10 mouse cellular contexts compared by ENCODE assay signal in genomic region chr14:24650195-24650901, GRCm38 (mm10).
DNase-seq lines count a peak whose midpoint lies in the region; ATAC-seq and TF ChIP-seq lines count a peak whose summit lies in the region.
"Had no signal": no experiment of that assay in that cellular context is flagged by ENCODE, and none has a peak within 500 bp of the region (broad histone marks: within the 10 kb centered on the region; RNA-seq: fewer than 3 reads in every experiment).

No protein-coding gene starts in this region.

- no peaks in the 10 kb centered on the region for H3K27me3 ChIP-seq in CH12.LX (replicated peaks)
- H3K27me3 ChIP-seq in forebrain, embryonic 14.5 days (replicated peaks; ENCODE audit: control insufficient read depth, insufficient read depth, low read length): no peaks in the 10 kb centered on the region
- no peaks in the 10 kb centered on the region for H3K27me3 ChIP-seq in midbrain, embryonic 12.5 days
- no peaks in the 10 kb centered on the region for H3K27me3 ChIP-seq in kidney, embryonic 15.5 days

- no peak for DNase-seq in CH12.LX (ENCODE audit: extremely low read depth)
- peak; percentile 50 for DNase-seq in cerebellum, adult 11-12 months
- peak; percentile 69 for DNase-seq in forebrain, embryonic 14.5 days (ENCODE audit: low spot score)
- DNase-seq in c-Kit-positive CD71-positive TER-119-positive erythroid progenitor cells, embryonic 14.5 days (ENCODE audit: low spot score): no peak
- no peak for DNase-seq in spleen, postnatal 14 days (ENCODE audit: low spot score in 2 of 2)
- no peak for DNase-seq in right cerebral cortex, postnatal 25 days
- DNase-seq: lung, postnatal 10 days; thymus, postnatal 36 days had no signal

- WGBS in forebrain, embryonic 14.5 days: 31% methylated on average over 7 of the region's 7 CpGs
- 68% methylated on average over 7 of the region's 7 CpGs for WGBS in midbrain, embryonic 12.5 days
- 76% methylated on average over 7 of the region's 7 CpGs for WGBS in kidney, embryonic 15.5 days

- dilution Hi-C loops in CH12.LX (cut with MboI; ENCODE audit: extremely low pct_ligation_motif_present, extremely low pct_unique_long_range_greater_than_20kb, low sequenced_read_pairs): no loop called here

- no peak for TF ChIP-seq POLR2A in CH12.LX (IDR thresholded peaks at IDR 0.05; ENCODE audit: low read depth, low read length)

- H3K27ac ChIP-seq in CH12.LX (ENCODE audit: insufficient read depth, low read depth): no peak overlapping the region
- peak overlapping the region; percentile 81 for H3K27ac ChIP-seq in forebrain, embryonic 14.5 days (ENCODE audit: low read depth, low read length)
- H3K27ac ChIP-seq in midbrain, embryonic 12.5 days (replicated peaks): peak overlapping the region; percentile 74
- H3K27ac ChIP-seq in kidney, embryonic 15.5 days: no peak overlapping the region

- H3K36me3 ChIP-seq in CH12.LX (replicated peaks in 1 of 2; ENCODE audit: control insufficient read depth in 1 of 2, insufficient read depth in 1 of 2, low read length in 1 of 2): no peaks in the 10 kb centered on the region
- H3K36me3 ChIP-seq in forebrain, embryonic 14.5 days (ENCODE audit: control insufficient read depth, insufficient read depth, low read length): no peaks in the 10 kb centered on the region
- no peaks in the 10 kb centered on the region for H3K36me3 ChIP-seq in midbrain, embryonic 12.5 days
- no peaks in the 10 kb centered on the region for H3K36me3 ChIP-seq in kidney, embryonic 15.5 days

- ATAC-seq in forebrain, embryonic 14.5 days: peak; percentile 51
- peak; percentile 47; the same call in 1 of the 2 replicates for ATAC-seq in midbrain, embryonic 12.5 days (ENCODE audit: low FRiP score, low read depth)
- no peak for ATAC-seq in kidney, embryonic 15.5 days (replicated peaks; ENCODE audit: low FRiP score)

- TF ChIP-seq RAD21 in CH12.LX (IDR thresholded peaks at IDR 0.05; ENCODE audit: low read depth, low read length): peak; percentile 14

- no peaks in the 10 kb centered on the region for H3K9me3 ChIP-seq in CH12.LX (replicated peaks; ENCODE audit: low read length)
- no peaks in the 10 kb centered on the region for H3K9me3 ChIP-seq in forebrain, embryonic 14.5 days (replicated peaks; ENCODE audit: control insufficient read depth, low read length)
- no peaks in the 10 kb centered on the region for H3K9me3 ChIP-seq in midbrain, embryonic 12.5 days
- no peaks in the 10 kb centered on the region for H3K9me3 ChIP-seq in kidney, embryonic 15.5 days (replicated peaks)

- no peaks in the 10 kb centered on the region for H3K79me2 ChIP-seq in CH12.LX (replicated peaks; ENCODE audit: control insufficient read depth, extremely low read depth, insufficient read depth, poor library complexity, severe bottlenecking)

- in situ Hi-C loops in CH12.LX (cut with MboI; ENCODE audit: low pct_ligation_motif_present, low pct_unique_long_range_greater_than_20kb, low sequenced_read_pairs): no loop called here

- TF ChIP-seq EP300 in CH12.LX (IDR thresholded peaks at IDR 0.05; ENCODE audit: low read length): no peak

- no peak overlapping the region for H3K9ac ChIP-seq in CH12.LX (ENCODE audit: insufficient read depth, low read depth)
- peak overlapping the region; percentile 23; the same call in 1 of the 2 replicates for H3K9ac ChIP-seq in forebrain, embryonic 14.5 days (ENCODE audit: low read length)
- no peak overlapping the region for H3K9ac ChIP-seq in midbrain, embryonic 12.5 days (replicated peaks)
- no peak overlapping the region for H3K9ac ChIP-seq in kidney, embryonic 15.5 days

- no peak overlapping the region for H3K4me3 ChIP-seq in CH12.LX (replicated peaks in 1 of 3; ENCODE audit: low read depth in 2 of 3, low read length in 2 of 3, poor library complexity in 1 of 3)
- H3K4me3 ChIP-seq in forebrain, embryonic 14.5 days (ENCODE audit: low read depth, low read length): no peak overlapping the region
- no peak overlapping the region for H3K4me3 ChIP-seq in midbrain, embryonic 12.5 days
- H3K4me3 ChIP-seq in kidney, embryonic 15.5 days (replicated peaks): no peak overlapping the region

- H3K4me2 ChIP-seq in CH12.LX (ENCODE audit: insufficient read depth, low read depth, poor library complexity, severe bottlenecking): no peak overlapping the region
- no peak overlapping the region for H3K4me2 ChIP-seq in forebrain, embryonic 14.5 days (ENCODE audit: low read length)
- H3K4me2 ChIP-seq in midbrain, embryonic 12.5 days (replicated peaks): no peak overlapping the region
- no peak overlapping the region for H3K4me2 ChIP-seq in kidney, embryonic 15.5 days

- peaks cover 3 to 22% of the 10 kb centered on the region in 2 experiments; a peak in 2 of 4 replicates for H3K4me1 ChIP-seq in CH12.LX (ENCODE audit: control insufficient read depth in 1 of 2, insufficient read depth in 2 of 2)
- H3K4me1 ChIP-seq in forebrain, embryonic 14.5 days (ENCODE audit: control insufficient read depth, insufficient read depth, low read length): peaks cover 22% of the 10 kb centered on the region
- H3K4me1 ChIP-seq in midbrain, embryonic 12.5 days: peaks cover 24% of the 10 kb centered on the region
- H3K4me1 ChIP-seq in kidney, embryonic 15.5 days: 0 out of 2 replicates have a peak, but pooled peaks cover 4% of the 10 kb centered on the region

- peak in 1 of 2 experiments; percentile 22; a peak in 2 of 4 replicates for TF ChIP-seq CTCF in CH12.LX (conservative IDR thresholded peaks at IDR 0.05 in 1 of 2, IDR thresholded peaks at IDR 0.05 in 1 of 2; ENCODE audit: low read depth in 2 of 2, low read length in 2 of 2)

TF ChIP-seq in CH12.LX, 34 proteins besides CTCF, POLR2A, EP300 and RAD21:
- no peak for TF ChIP-seq SMC3 (IDR thresholded peaks at IDR 0.05; ENCODE audit: low read depth, low read length)

Comparison
In these comparisons a context has a peak if more than half of its experiments do, and no peak if none do; other contexts are left out.
1. DNase-seq: peak in cerebellum, adult 11-12 months (single experiment) and forebrain, embryonic 14.5 days (single experiment); none in CH12.LX (single experiment), c-Kit-positive CD71-positive TER-119-positive erythroid progenitor cells, embryonic 14.5 days (single experiment), spleen, postnatal 14 days (0 of 2) and right cerebral cortex, postnatal 25 days (single experiment).
2. H3K27ac ChIP-seq: peak in forebrain, embryonic 14.5 days (single experiment) and midbrain, embryonic 12.5 days (single experiment); none in CH12.LX (single experiment) and kidney, embryonic 15.5 days (single experiment).